Mouse (Mus musculus): ENCODE data around the gene Ptpre.
"Not testable (repeated sequence)": the region's sequence is repeated elsewhere in the genome, so short reads cannot be mapped to it uniquely, and the experiment has no call there.

Ptpre gene

DNA sequence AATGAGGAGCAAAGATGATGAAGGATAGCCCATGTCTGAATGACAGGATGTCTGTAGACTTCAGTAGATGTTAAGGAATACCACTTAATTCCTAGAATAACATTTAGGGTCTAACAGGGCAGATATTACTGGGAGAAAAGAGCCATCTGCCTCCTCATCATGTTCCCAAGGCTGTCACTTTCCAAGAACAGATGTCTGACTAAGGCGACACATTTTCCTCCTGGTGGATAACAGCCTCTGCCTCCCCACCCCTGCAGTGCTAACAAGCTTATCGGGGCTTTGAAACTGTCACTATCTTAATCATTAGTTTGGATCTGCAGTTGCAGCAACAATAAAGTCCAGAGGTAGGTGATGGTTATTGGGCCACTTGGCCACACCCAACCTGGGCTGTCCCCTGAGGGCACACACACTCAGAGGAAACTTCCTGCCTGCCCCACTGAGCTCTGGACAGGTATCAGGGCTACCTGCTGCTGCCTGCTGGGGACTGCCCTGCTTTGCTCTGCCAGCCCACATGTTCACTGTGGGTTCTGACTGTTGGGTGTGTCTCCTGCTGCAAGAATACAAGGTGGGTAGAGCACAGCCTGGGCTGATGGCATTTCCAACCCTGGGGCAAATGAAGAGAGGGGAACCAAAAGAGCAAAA lies 2.6 kb upstream of the Ptpre start:
- DNase-seq (ENCODE audit: low read depth, low spot score), result no peak

DNA sequence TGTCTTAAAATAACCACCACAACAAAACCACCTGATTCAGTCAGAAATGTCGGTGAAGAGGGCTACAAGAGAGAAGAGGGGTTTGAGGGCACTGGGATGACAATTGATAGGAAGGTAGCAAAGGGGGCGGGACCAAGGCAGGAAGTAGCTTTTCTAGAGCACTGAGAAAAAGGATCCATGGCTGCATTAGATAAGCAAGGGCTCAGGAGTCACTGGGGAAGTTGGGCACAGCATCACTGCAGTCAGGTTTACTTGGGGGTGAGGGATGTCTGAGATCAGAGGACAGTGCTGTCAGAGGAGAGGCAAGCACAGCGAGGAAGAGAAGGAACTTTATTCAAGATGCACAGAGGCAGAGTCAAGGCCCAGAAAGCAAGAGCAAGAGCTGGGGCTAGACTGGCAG lies 1.4 kb upstream of the Ptpre start:
- DNase-seq (ENCODE audit: low read depth, low spot score), result no peak

DNA sequence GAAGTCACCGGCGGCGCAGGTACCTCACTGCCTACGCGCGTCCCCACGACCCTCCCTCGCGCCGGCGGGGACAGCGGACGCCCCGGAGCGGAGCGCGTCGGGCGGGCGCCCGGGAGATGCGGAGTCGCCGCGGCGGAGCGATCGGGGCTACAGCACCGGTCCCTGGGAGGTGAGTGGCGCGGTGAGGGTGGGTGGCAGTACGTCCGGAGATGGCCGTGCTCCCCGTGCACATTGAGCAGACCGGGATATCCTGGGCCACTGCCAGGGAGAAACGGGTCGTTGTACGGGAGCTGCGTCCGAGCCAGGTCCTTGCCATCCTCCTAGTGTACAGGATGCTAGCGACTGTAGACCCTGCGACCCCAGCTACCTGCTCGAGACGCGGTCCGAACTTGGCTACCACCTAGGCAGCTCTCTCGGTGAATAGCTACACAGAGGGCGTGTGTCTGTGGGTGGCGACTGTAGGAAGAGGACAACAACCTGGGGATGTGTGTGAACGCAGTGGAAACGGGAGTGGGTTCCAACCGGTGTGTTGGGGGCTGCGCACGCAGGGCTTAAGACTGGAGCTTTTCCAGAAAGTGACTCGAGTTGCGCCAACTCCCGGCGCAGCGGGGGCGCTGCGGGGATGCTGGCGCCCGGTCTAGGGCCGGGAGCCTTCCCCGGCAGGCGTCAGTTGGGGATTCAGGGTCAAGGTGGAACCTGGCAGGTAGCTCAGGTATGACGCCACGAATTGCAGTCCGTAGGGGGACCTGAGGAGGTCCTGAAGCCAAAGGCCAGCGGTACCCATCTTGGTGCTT lies 864 bp downstream of the Ptpre start:
- DNase-seq (ENCODE audit: low read depth, low spot score), result no peak

DNA sequence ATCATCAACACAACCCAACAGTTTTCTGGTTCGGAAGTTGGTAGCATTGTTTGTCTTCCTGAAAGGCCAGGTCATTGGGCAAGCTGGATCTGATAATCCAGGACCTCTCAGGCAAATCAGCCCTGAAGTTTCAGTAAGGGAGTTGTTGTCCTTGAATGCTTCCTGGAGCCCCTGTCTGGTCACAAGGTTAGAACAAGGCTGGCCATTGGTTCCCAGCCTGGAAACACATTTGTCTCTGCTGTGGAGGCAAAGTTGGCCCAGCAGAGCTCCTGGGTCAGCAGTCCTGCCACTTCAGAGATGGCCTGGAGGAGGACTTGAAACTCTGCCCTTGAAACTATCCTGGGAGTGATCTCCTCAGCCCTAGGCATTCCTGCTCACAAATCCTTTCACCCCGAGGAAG lies 2.1 kb downstream of the Ptpre start:
- no peak for DNase-seq (ENCODE audit: low read depth, low spot score)

DNA sequence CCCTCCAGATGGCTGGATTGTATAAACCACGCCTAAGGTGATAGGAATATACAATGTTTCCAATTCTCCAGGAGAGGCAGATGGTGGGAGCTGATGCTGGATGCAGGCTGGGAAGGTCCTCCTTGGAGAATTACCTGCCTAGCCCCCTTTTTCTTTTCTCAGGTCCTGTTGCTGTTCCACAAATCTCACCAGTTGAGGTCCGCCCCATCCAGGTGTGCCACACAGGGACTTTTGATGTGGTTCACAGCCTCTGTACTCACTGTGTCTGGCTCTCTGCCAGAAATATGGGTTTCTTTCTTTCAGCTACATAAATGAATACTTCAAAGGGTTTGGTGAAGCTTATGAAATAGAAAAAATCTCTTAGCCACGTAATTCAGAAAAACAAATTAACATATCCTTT lies 5.0 kb downstream of the Ptpre start:
- DNase-seq (ENCODE audit: low read depth, low spot score), result no peak

DNA sequence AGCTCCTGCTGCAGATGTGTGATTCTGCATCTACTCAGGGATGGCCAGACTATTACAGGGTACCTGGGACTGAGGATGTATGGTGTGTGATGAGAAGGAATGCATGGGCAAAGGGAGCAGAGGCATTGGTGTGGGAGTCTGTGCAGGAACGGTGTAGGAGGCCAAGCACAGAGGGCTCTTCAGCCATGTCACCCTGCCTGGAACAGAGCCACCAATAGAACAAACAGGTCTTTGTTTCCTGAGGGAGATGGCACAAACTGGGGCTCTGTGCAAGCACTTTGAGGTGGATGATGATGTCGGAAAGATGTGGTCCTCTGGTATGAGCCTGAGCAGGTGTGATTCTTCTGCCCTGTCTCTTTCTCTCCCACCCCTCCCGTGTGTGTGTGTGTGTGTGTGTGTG lies 5.8 kb downstream of the Ptpre start:
- no peak for DNase-seq (ENCODE audit: low read depth, low spot score)

DNA sequence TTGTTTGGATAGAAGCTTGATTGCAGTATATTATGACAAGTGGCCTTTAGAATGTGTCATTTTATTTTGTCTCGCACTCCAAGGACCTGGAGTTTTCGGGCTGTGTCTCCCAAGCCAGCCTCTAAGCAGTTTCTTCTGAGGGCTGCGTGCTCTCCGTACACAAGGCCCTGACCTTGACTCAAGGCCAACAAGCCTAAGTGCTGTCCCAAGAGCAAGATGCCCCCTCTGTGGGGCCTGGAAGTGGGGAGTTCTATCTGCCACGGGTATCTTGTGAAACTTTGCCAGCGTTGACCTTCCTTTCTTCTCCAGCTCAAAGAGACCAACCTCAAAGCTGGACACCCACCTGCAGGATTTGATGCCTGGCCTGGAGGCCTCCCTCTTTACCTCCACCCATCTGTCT lies 7.0 kb downstream of the Ptpre start:
- no peak for DNase-seq (ENCODE audit: low read depth, low spot score)

DNA sequence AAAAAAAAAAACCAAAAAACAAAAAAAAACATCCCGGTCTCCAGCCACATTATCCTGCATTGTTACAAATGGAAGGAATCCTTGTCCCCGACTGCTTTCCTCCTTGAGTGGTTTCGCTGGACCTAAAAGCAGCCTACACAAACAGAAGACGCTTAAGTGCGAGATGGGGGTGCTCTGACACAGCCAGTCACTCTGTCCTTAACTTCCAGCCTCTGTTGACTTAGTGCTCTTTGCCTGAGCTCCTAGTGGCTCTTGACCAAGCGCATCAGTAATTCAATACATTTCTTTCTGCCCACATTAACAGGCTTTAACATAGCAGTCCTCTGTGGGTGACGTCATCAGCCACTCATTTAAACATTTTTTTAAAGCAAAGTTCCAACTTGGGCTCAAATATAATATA lies 8.7 kb downstream of the Ptpre start:
- DNase-seq (ENCODE audit: low read depth, low spot score), result no peak

DNA sequence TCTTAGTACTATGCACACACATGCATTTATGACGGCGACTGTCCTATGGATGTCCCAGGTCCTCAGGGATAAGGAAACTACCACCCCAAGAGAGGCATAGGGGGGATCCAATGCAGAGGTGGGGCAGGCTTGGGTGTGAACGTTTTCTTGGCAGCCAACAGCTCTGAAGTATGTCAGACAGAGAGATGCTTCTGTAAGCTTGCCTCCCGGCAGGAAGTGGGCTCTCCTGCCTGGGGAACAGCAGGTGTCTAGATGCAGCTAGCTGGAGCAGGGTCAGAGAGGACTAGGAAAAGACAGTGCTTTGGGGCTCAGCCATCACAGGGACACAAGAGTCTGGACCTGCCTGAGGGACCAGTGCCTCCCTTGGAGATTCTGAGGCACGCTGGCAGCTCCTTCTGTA lies 9.2 kb downstream of the Ptpre start:
- DNase-seq (ENCODE audit: low read depth, low spot score), result no peak

DNA sequence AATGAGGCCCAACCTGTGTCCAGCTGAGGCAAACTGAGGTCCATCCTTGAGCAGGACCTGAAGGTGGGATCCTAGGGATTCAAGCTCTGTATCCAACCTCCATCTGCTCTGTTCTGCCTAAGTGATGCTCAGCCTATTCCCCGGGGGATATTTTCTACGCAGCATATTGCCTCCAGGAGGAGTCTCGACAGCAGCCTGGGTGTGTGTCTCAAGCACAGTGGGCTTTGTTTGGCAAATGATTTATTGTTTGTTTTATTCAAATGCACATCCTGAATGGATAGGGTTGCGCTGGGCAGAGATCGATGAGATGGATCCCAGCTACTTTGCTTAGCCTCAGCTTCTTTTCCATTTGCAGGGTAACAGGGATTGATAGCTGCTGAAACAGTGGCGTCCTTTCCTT lies 11.2 kb downstream of the Ptpre start:
- DNase-seq (ENCODE audit: low read depth, low spot score), result no peak

DNA sequence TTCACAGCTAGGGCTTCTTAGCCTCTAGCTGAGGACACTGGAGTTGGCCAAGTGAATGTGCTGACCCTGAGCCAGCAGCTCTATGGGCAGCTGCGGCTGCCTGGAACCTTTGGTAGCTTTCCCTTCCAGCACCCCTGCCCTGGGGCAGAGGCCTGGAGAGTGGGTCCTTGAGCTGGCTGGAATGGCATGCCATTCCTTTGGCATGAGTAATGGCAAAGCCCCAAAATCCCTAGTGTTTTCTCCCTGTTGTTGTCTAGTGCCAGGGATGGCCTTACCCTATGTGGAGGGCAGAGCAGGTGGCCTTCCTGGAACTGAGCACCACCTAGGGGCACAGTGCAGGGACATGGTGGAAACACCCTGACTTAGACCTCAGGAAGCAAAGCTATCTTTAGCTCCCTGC lies 14.3 kb downstream of the Ptpre start:
- DNase-seq (ENCODE audit: low read depth, low spot score), result no peak

DNA sequence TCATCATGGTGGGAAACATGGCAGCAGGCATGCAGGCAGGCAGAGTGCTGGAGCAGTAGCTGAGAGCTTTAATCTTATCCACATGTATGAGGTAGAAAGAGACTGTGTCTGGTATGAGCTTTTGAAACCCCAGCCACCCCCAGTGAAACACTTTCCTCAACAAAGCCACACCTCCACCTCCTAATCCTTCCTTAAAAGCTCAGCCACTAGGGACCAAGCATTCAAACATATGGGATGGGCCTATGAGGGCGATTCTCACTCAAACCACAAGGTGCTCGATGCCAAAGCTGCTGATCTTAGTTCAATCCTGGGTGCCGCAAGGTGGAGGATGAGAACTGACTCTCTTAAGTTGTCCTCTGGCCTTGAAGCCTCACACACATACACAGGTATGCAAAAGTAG lies 16.3 kb downstream of the Ptpre start:
- no peak for DNase-seq (ENCODE audit: low read depth, low spot score)

DNA sequence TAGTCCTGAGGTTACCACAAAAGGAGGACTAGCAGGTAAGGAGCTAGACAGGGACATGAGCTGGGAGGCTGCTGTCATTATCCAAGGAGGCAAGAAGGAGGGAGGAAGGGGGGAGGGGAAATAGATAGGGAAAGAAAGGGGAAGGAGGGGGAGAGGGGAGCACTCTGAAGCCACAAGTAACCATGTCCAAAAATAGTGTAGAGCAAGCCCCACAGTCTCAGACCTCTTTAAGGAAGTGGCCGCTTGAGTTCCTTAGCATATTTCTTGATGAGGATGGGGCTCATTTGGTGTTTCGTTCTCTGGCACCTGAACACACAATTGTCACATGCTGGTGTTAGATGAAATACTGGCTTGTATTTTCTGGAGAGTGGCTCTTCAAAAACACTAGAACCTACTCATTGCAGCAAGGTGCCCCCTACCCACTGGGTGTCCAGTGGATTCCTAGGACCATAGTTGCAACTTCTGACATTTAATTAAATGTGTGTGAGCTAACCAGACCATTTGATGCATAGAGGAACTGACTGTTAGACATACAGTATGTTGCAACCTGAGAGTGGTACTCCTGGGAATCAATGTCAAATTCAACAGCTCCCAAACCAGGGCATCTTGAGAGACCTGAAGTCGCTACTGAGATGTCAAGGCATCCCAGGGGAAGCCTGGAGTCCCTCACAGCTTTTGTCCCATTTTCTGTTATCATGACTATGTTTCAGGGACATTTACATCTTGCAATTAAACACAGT lies 19.6 kb downstream of the Ptpre start:
- DNase-seq (ENCODE audit: low read depth, low spot score), result no peak

DNA sequence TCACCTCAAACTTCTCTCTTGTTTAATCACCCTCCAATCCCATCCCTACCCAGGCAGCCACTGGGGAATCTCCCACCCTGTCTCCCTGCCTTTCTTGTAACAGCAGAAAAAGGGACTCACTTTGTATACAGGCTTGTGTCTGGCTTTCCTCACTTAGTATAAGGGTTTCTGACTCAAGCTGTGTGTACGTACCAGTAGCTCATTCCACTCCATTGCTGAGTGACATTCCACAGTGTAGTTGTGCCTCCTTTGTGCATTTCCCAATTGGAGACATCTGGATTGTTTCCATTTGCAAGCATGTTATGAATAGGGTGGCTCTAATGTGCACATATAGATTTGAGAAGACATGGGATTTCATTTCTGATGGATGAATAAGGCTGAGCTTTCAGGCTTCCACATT lies 23.0 kb downstream of the Ptpre start:
- DNase-seq (ENCODE audit: low read depth, low spot score), result no peak

DNA sequence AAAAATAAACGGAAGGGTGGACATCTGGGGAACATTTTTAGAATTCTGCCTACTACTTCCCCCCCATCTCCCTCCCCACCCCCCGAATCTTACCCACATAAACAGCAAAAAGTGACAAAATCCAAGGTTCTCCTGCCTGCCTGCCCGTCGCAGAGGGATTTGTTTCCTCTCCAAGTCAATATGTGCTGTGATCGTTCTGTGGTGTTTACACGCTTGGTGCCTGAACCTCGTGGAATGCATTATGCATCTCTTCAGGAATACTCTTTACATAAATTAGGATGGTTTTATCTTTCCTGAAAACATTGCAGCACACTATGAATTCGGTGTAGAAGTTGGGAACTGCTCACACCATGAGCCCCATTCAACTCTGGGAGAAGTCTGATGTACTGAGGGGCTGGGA lies 26.7 kb downstream of the Ptpre start:
- DNase-seq (ENCODE audit: low read depth, low spot score), result no peak

DNA sequence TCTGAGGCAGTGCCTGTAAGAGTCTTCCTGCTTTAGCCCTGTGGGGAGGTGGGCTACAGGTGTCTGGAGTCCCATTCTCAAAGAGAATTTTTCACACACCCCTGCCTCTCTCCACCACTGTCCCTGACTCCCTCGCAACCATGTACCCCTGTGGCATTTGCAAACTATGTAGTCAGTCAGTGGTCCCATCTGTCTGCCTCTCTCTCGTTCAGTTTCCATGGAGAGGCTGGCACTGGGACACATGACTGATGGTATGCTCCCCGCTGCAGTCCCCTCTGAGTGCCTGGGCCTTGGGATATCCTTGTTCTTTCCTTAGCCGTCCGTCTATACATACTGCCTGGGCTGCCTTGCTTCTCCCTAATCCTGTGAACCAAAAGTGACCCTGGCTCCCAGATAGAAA lies 28.7 kb downstream of the Ptpre start:
- DNase-seq (ENCODE audit: low read depth, low spot score), result no peak

DNA sequence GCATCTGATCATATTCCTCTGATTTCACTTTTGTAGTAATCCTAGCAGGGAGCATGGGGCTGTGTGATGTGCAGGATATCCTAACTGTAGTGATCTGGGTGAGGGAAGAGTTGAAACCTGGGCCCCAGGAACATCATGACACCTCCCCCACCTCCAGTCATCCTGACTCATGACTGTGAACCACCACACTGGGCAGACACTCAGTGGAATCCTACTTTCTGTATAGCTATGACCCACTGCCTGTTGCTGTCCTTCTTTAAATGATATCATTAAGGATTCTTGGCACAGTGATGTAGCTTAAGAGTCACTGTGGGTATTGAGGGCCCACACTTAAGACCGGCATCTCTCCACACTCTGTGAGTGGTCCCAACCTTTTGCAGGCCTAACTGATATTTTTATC lies 30.3 kb downstream of the Ptpre start:
- DNase-seq (ENCODE audit: low read depth, low spot score), result no peak

DNA sequence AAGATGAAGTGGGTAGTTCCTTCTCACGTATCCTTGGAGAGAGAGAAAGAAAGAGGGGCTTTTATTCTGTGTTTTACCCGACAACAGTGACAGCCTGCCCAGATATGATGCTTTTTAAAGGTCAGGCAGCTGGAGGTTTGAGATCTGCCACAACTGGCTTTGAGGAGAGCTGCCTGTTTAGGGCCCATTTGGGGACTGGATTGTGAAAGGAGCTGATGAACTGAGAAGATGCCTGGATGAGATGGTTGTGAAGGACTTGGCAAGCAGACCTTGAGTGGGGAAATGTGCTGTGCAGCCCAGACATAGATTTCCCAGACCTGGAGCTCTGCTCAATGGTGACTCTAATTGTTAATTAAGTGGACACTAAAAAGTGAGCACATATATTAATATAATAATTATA lies 31.3 kb downstream of the Ptpre start:
- DNase-seq (ENCODE audit: low read depth, low spot score), result no peak

DNA sequence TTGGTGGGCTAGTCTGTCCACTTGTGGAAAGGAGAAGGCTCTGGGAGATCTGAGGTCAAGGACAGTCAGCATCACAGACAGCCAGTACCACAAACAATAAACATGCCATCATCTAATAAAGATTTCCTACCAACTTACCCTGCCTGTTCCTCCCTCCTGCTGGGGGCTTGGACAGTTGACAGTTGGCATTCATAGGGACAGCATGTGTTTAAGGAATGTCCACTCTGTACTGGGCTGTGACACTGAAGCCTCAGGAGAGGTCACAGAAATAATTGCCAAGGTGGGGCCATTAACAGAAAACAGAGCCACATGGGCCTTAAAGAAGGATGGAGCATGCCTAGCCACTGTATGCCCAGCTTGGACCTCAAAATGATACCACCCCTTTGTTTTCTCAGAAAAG lies 34.1 kb downstream of the Ptpre start:
- no peak for DNase-seq (ENCODE audit: low read depth, low spot score)

DNA sequence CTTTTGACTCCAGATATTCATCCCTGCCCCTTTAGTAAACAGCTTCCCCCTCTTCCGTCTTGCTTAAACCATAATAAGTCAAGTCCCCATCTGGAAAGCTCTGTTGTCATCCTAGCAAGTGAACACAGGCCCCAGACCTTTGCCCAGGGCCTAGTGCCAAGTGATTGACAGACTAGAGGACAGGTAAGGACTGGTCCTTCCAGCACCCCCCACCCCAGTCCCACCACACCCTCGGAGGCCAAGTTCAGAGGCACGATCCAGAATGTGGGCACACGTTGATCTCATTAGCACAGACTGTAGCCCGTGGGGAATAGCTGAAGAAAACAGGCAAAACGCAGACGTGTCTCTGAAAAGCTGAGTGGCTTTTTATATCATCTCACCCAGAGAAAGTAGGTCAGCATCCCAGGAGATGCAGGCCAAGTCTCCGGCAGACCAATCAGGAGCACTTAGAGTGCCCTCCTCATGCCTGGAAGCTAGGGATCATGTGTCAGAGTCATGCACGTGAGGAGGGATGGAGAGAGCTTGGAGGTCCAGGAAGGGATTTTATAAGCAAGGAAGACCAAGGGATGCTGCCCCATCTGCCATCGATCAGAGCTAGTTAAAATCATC lies 34.8 kb downstream of the Ptpre start:
- no peak for DNase-seq (ENCODE audit: low read depth, low spot score)

DNA sequence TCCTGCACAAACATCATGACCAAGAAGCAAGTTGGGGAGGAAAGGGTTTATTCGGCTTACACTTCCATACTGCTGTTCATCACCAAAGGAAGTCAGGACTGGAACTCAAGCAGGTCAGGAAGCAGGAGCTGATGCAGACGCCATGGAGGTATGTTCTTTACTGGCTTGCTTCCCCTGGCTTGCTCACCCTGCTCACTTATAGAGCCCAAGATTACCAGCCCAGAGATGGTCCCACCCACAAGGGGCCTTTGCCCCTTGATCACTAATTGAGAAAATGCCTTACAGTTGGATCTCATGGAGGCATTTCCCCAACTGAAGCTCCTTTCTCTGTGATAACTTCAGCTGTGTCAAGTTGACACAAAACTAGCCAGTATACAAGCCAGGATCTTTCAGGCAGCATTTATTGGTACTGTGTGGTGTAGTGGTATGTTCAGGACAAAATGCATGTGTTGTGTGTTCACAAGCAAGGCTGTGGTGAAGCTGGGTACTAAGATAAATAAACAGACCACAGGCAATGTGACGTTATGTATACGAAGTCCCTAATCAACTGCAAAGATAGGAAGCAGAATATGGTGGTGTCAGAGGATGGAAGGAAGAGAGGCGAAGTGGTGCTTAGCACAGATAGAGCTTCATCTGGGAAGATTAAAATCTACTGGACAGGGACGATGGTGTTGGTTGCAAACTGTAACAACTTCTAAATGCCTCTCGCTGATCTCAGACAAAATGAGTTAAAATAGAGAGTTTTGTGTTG lies 38.2 kb downstream of the Ptpre start:
- DNase-seq (ENCODE audit: low read depth, low spot score), result not testable (repeated sequence)

DNA sequence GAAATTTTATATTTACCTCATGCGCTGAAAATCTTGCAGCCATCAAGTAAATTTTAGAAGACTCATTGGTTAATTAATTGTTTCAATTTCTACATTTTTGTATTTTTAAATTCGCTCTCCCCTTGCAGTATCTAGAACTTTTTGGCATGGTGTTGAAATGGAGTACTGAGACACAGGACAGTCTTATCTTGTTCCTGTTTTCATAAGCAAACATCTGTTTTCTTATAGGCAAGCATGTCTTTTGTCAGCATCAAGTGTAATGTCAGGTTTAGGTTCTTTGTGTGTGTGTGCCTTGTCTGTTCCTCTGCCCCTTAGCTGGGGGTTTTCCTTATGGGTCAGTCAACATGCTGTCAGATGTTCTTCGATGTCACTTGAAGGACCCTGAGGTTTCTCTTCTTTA lies 39.0 kb downstream of the Ptpre start:
- DNase-seq (ENCODE audit: low read depth, low spot score), result no peak
